31 mouse cellular contexts compared by ENCODE assay signal in the genomic region with DNA sequence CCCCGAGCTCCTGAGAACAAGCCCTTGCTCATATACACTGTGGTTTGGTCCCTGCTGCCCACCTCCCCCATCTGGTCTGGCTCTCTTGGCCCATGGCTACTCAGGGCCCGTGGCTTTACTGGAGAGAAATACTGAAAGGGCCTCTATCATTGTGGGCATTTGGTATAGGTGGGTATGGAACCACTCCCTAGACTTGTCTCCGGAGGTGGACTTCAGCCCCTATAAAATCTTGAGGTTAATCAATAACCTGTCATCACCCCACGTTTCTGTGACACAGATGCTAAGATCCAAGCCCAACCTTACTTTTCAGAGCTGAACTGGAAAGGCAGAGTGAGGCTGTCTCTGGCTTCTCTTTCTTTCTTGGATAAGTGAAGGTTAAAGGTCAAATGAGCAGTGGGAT. TPM values are rescaled to one million over a fixed set of nuclear protein-coding genes. Genes with fewer than 3 reads are reported as not detected.
A peak's percentile ranks its signal among the peaks of the same experiment; 100 is the strongest.
DNase-seq lines count a peak whose midpoint lies in the region; ATAC-seq and TF ChIP-seq lines count a peak whose summit lies in the region.
"Had no signal": no experiment of that assay in that cellular context is flagged by ENCODE, and none has a peak within 500 bp of the region (broad histone marks: within the 10 kb centered on the region; RNA-seq: fewer than 3 reads in every experiment).

No protein-coding gene starts in this region.

- no peak overlapping the region for H3K4me3 ChIP-seq in kidney, embryonic 16.5 days (ENCODE audit: low read length)
- no peak overlapping the region for H3K4me3 ChIP-seq in intestine, embryonic 14.5 days (ENCODE audit: low read depth, low read length)
- no peak overlapping the region for H3K4me3 ChIP-seq in intestine, postnatal 0 days (ENCODE audit: low read depth, low read length)
- H3K4me3 ChIP-seq: forebrain, embryonic 10.5 days; forebrain, embryonic 13.5 days; gastrocnemius, adult 2 months; heart, embryonic 12.5 days; heart, embryonic 15.5 days; hindbrain, embryonic 10.5 days; hindbrain, embryonic 13.5 days had no signal

- H3K9me3 ChIP-seq in kidney, embryonic 16.5 days (ENCODE audit: low read length): no peaks in the 10 kb centered on the region
- no peaks in the 10 kb centered on the region for H3K9me3 ChIP-seq in intestine, embryonic 14.5 days (ENCODE audit: control insufficient read depth, low read length)
- H3K9me3 ChIP-seq in intestine, postnatal 0 days (ENCODE audit: control insufficient read depth): no peaks in the 10 kb centered on the region
- H3K9me3 ChIP-seq: forebrain, embryonic 10.5 days; forebrain, embryonic 13.5 days; heart, embryonic 12.5 days; heart, embryonic 15.5 days; hindbrain, embryonic 10.5 days; hindbrain, embryonic 13.5 days had no signal

- H3K9ac ChIP-seq in kidney, embryonic 16.5 days (replicated peaks; ENCODE audit: low read length): no peak overlapping the region
- no peak overlapping the region for H3K9ac ChIP-seq in intestine, embryonic 14.5 days (ENCODE audit: low read length)
- H3K9ac ChIP-seq in intestine, postnatal 0 days (ENCODE audit: low read depth, low read length): no peak overlapping the region
- H3K9ac ChIP-seq: forebrain, embryonic 13.5 days; heart, embryonic 12.5 days; heart, embryonic 15.5 days; hindbrain, embryonic 13.5 days had no signal

- ATAC-seq in kidney, embryonic 16.5 days (ENCODE audit: low FRiP score, low TSS enrichment): no peak
- ATAC-seq in intestine, embryonic 14.5 days (replicated peaks; ENCODE audit: low FRiP score, low TSS enrichment, low read depth): peak; percentile 48
- ATAC-seq in intestine, postnatal 0 days: peak; percentile 49
- ATAC-seq: forebrain, embryonic 13.5 days; forebrain, embryonic 16.5 days; hindbrain, embryonic 16.5 days had no signal

- no peak for DNase-seq in kidney, postnatal 10 days
- peak; percentile 67 for DNase-seq in intestine, embryonic 14.5 days (ENCODE audit: low spot score)
- DNase-seq in adipocyte (ENCODE audit: low spot score): no peak
- no peak for DNase-seq in embryo, embryonic 9.5 days (ENCODE audit: extremely low spot score)
- DNase-seq in frontal cortex, adult 2 months (ENCODE audit: extremely low spot score in 1 of 2, low spot score in 1 of 2): no peak
- DNase-seq: adrenal gland, adult 8-10 months; adrenal gland, postnatal 25 days; B cell, adult 2 months; cerebellum, adult 11-12 months; cerebellum, adult 8-10 months; cerebellum, postnatal 10 days; cerebellum, postnatal 36 days; embryo, embryonic 11 days; gastrocnemius, adult 2 months; gastrocnemius, postnatal 25 days; heart, adult 18-20 months; heart, postnatal 10 days; heart, postnatal 36 days had no signal

- peaks cover 16% of the 10 kb centered on the region; the same call in 1 of the 2 replicates for H3K4me1 ChIP-seq in kidney, embryonic 16.5 days (ENCODE audit: insufficient read depth, low read length)
- peaks cover 5% of the 10 kb centered on the region; the same call in 1 of the 2 replicates for H3K4me1 ChIP-seq in intestine, embryonic 14.5 days (replicated peaks; ENCODE audit: control insufficient read depth, insufficient read depth, low read length)
- no peaks in the 10 kb centered on the region for H3K4me1 ChIP-seq in intestine, postnatal 0 days (replicated peaks; ENCODE audit: control insufficient read depth, insufficient read depth, low read length)

- H3K27ac ChIP-seq in kidney, embryonic 16.5 days (ENCODE audit: low read length): peak overlapping the region; percentile 35
- H3K27ac ChIP-seq in intestine, embryonic 14.5 days (ENCODE audit: low read depth): peak overlapping the region; percentile 67
- peak overlapping the region; percentile 96 for H3K27ac ChIP-seq in intestine, postnatal 0 days (ENCODE audit: low read depth, low read length)
- H3K27ac ChIP-seq: forebrain, embryonic 10.5 days; forebrain, embryonic 13.5 days; gastrocnemius, adult 2 months; heart, embryonic 15.5 days; hindbrain, embryonic 10.5 days; hindbrain, embryonic 13.5 days had no signal

- peaks cover 35% of the 10 kb centered on the region for H3K36me3 ChIP-seq in kidney, embryonic 16.5 days (ENCODE audit: insufficient read depth, low read length)
- H3K36me3 ChIP-seq in intestine, embryonic 14.5 days (ENCODE audit: control insufficient read depth, insufficient read depth, low read length): peaks cover 53% of the 10 kb centered on the region
- H3K36me3 ChIP-seq in intestine, postnatal 0 days (ENCODE audit: control insufficient read depth, insufficient read depth): peaks cover 27% of the 10 kb centered on the region

- TF ChIP-seq CTCF in intestine, postnatal 0 days (IDR thresholded peaks at IDR 0.05; ENCODE audit: low read depth): no peak

- peaks cover 28% of the 10 kb centered on the region for H3K27me3 ChIP-seq in kidney, embryonic 16.5 days (ENCODE audit: insufficient read depth, low read length)
- H3K27me3 ChIP-seq in intestine, embryonic 14.5 days (replicated peaks; ENCODE audit: control insufficient read depth, insufficient read depth, low read length): peaks cover 35% of the 10 kb centered on the region
- H3K27me3 ChIP-seq in intestine, postnatal 0 days (replicated peaks; ENCODE audit: control insufficient read depth, insufficient read depth, low read length): 0 out of 2 replicates have a peak, but pooled peaks cover 4% of the 10 kb centered on the region
- H3K27me3 ChIP-seq: CH12.LX had no signal

- no peak overlapping the region for H3K4me2 ChIP-seq in kidney, embryonic 16.5 days (replicated peaks; ENCODE audit: low read depth, low read length)
- peak overlapping the region; percentile 2 for H3K4me2 ChIP-seq in intestine, embryonic 14.5 days (ENCODE audit: low read length)
- H3K4me2 ChIP-seq in intestine, postnatal 0 days (replicated peaks; ENCODE audit: low read depth): peak overlapping the region; percentile 70
- H3K4me2 ChIP-seq: forebrain, embryonic 13.5 days; heart, embryonic 12.5 days; heart, embryonic 15.5 days; hindbrain, embryonic 13.5 days had no signal

- WGBS in kidney, embryonic 16.5 days: 73% methylated on average over 4 of the region's 4 CpGs
- 62% methylated on average over 4 of the region's 4 CpGs for WGBS in intestine, embryonic 14.5 days
- 33% methylated on average over 4 of the region's 4 CpGs for whole genome bisulfite sequencing in intestine, postnatal 0 days

RNA-seq across cellular contexts. Expression of gene Cldn7, which starts 4.2 kb away (rescaled TPM):
- 225 and 227 TPM in 2 replicates for polyA plus RNA-seq in kidney, embryonic 16.5 days (2015; fragmentation: Nextera tagmentation; extraction: Ambion mirVana)
- polyA plus RNA-seq in intestine, embryonic 14.5 days (2014; fragmentation: Nextera tagmentation; extraction: Ambion mirVana): 425 and 461 TPM in 2 replicates
- 1,243 and 1,341 TPM in 2 replicates for polyA plus RNA-seq in intestine, postnatal 0 days (2015; fragmentation: Nextera tagmentation; extraction: Ambion mirVana)
- 0.10 and 0.34 TPM in 2 replicates for polyA plus RNA-seq in frontal cortex, adult 2 months (2012; rRNA removed)
- polyA plus RNA-seq: cortical plate, adult 2 months; forebrain, embryonic 16.5 days; G1E had no signal

RNA-seq across cellular contexts. Expression of gene Ctdnep1, which starts 12.2 kb away (rescaled TPM):
- 35.7 and 35.8 TPM in 2 replicates for polyA plus RNA-seq in kidney, embryonic 16.5 days (2015; fragmentation: Nextera tagmentation; extraction: Ambion mirVana)
- polyA plus RNA-seq in intestine, embryonic 14.5 days (2014; fragmentation: Nextera tagmentation; extraction: Ambion mirVana): 28.6 and 29.3 TPM in 2 replicates
- 23.2 and 24.1 TPM in 2 replicates for polyA plus RNA-seq in intestine, postnatal 0 days (2015; fragmentation: Nextera tagmentation; extraction: Ambion mirVana)
- 117 and 133 TPM in 2 replicates for polyA plus RNA-seq in frontal cortex, adult 2 months (2012; rRNA removed)

RNA-seq across cellular contexts. Expression of gene Elp5, which starts 13.5 kb away (rescaled TPM):
- polyA plus RNA-seq in kidney, embryonic 16.5 days (2015; fragmentation: Nextera tagmentation; extraction: Ambion mirVana): 124 and 128 TPM in 2 replicates
- 104 and 119 TPM in 2 replicates for polyA plus RNA-seq in intestine, embryonic 14.5 days (2014; fragmentation: Nextera tagmentation; extraction: Ambion mirVana)
- 56.8 and 57.7 TPM in 2 replicates for polyA plus RNA-seq in intestine, postnatal 0 days (2015; fragmentation: Nextera tagmentation; extraction: Ambion mirVana)
- polyA plus RNA-seq in frontal cortex, adult 2 months (2012; rRNA removed): 118 and 119 TPM in 2 replicates

RNA-seq across cellular contexts. Expression of gene Slc2a4, which starts 20.8 kb away (rescaled TPM):
- polyA plus RNA-seq in kidney, embryonic 16.5 days (2015; fragmentation: Nextera tagmentation; extraction: Ambion mirVana): 20.8 and 22.4 TPM in 2 replicates
- 25.8 and 32.2 TPM in 2 replicates for polyA plus RNA-seq in intestine, embryonic 14.5 days (2014; fragmentation: Nextera tagmentation; extraction: Ambion mirVana)
- polyA plus RNA-seq in intestine, postnatal 0 days (2015; fragmentation: Nextera tagmentation; extraction: Ambion mirVana): 18.3 and 18.7 TPM in 2 replicates
- polyA plus RNA-seq in frontal cortex, adult 2 months (2012; rRNA removed): 1.4 and 2.1 TPM in 2 replicates

RNA-seq across cellular contexts. Expression of gene Gabarap, which starts 22.1 kb away (rescaled TPM):
- 437 and 481 TPM in 2 replicates for polyA plus RNA-seq in kidney, embryonic 16.5 days (2015; fragmentation: Nextera tagmentation; extraction: Ambion mirVana)
- 481 and 495 TPM in 2 replicates for polyA plus RNA-seq in intestine, embryonic 14.5 days (2014; fragmentation: Nextera tagmentation; extraction: Ambion mirVana)
- polyA plus RNA-seq in intestine, postnatal 0 days (2015; fragmentation: Nextera tagmentation; extraction: Ambion mirVana): 1,065 and 1,136 TPM in 2 replicates
- polyA plus RNA-seq in frontal cortex, adult 2 months (2012; rRNA removed): 291 and 371 TPM in 2 replicates

Comparison
In these comparisons a context has a peak if more than half of its experiments do, and no peak if none do; other contexts are left out.
1. H3K27ac ChIP-seq: peak in every context shown above with its lines; median percentile 96 in intestine, postnatal 0 days; 67 in intestine, embryonic 14.5 days; 35 in kidney, embryonic 16.5 days.
2. RNA of gene Cldn7, which starts 4.2 kb away (polyA plus RNA-seq): 1,243 to 1,341 TPM in intestine, postnatal 0 days, 425 to 461 TPM in intestine, embryonic 14.5 days and 225 to 227 TPM in kidney, embryonic 16.5 days; 0.10 to 0.34 TPM in frontal cortex, adult 2 months; every median in the first group is over 100 times any median in the second.